Mouse (Mus musculus) heart, adult 2 months (tissue): ENCODE measurements around the gene Adh1.

Source experiments
- CTCF ChIP-seq: fragments of 200-600 bp; IDR thresholded peaks from 2 replicates; pipeline ENCODE4 v1.8.1; 2022; ENCODE audit warnings: antibody characterized with exemption, mild to moderate bottlenecking, moderate library complexity
- EP300 ChIP-seq: fragments of 200-500 bp; IDR thresholded peaks from 2 replicates; pipeline ENCODE4 v1.6.1; 2011; ENCODE audit warnings: low read depth, low read length, control low read depth; ENCODE audit not compliant: insufficient read depth

- no peak for TF ChIP-seq CTCF
- no peak for TF ChIP-seq EP300
Observed at GRCm38 (mm10) chr3:138334320-138334719, 73.5 kb downstream of the Adh1 start.
